Mouse (Mus musculus) ES-Bruce4 (cell line): ENCODE data around the gene Ano4.

Experiments used
- CTCF ChIP-seq: IDR thresholded peaks from one replicate; pipeline ENCODE4 v1.8.1; 2011; ENCODE audit warnings: low read depth, low read length
- POLR2A ChIP-seq: IDR thresholded peaks from one replicate; pipeline ENCODE4 v1.8.1; 2011; ENCODE audit warnings: low read length; ENCODE audit not compliant: insufficient read depth

GRCm38 (mm10) chr10:89177921-89178320, 166.6 kb downstream of the Ano4 start:
- TF ChIP-seq POLR2A (no peak), CTCF (no peak)
